Mouse (Mus musculus) embryo, embryonic 11 days (tissue): ENCODE measurements around the gene Rnf167.

ENCODE experiments used
- DNase-seq: peaks from one replicate; pipeline ENCODE4 v3.0.0-alpha.2; 2015

The Rnf167 gene

DNA sequence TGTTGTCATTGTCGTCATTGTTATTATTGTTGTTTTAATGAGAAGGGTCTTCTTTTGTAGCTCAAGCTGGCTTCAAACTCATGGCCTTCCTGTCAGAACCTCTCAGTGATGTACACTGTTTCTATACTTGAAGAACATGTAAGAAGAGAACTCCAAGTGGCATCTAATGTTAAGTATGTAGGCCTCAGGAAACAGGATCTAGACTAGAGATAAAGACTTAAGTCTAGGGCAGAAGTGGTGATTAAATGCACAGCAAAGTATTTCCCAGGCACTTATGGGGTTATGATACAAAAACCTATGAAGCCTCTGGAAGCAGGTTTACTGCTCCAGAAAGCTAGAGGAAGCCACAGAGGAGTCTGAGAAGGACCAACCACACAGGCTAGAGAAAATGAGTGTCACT, 8.7 kb upstream of the Rnf167 start:
- DNase-seq = no peak

DNA sequence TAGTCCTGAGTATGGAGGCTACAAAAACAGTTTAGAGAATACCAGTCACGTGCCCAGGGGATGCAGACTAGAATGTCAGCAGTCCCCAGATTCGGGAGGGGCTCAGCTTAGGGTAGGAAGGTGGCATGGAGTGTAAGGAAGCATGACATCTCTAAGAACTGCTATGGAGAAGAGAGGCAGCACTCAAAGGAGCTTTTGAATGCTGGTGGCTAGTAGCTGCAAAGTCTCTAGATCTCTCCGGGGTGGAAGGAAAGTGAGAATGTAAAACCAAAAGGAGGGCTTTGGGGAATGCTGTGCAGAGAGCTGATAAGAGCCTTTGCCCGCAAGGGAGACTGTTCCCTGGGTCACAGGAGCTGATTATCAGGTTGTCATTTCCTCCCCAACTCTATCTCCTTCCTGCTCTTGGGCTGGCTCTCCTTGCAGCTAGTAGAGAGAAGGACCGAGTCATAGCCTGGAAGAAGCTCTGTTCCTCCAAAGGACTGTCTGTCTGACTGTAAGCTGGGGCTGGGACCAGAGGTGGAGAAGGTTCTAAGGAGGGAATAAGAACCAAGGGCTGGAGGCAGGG, 8.2 kb upstream of the Rnf167 start, which contains the start of gene Gp1ba:
Gene Gp1ba (plus strand): TSS at position 409 of the 565 bp plus-strand sequence.
- no peak for DNase-seq

- no peak for DNase-seq
Observed at GRCm38 (mm10) chr11:70639976-70640375, 7.1 kb upstream of the Rnf167 start.

DNA sequence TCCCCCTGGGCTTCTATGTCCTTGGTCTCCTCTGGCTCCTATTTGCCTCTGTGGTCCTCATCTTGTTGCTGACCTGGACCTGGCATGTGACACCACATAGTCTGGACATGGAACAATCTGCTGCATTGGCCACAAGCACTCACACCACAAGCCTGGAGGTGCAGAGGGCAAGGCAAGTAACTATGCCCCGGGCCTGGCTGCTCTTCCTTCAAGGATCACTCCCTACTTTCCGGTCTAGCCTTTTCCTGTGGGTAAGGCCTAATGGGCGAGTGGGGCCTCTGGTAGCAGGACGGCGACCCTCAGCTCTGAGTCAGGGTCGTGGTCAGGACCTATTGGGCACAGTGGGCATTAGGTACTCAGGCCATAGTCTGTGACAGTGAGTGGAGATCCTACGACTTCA, 5.8 kb upstream of the Rnf167 start:
- no peak for DNase-seq

GRCm38 (mm10) chr11:70643051-70643450, 4.0 kb upstream of the Rnf167 start:
- no peak for DNase-seq

DNA sequence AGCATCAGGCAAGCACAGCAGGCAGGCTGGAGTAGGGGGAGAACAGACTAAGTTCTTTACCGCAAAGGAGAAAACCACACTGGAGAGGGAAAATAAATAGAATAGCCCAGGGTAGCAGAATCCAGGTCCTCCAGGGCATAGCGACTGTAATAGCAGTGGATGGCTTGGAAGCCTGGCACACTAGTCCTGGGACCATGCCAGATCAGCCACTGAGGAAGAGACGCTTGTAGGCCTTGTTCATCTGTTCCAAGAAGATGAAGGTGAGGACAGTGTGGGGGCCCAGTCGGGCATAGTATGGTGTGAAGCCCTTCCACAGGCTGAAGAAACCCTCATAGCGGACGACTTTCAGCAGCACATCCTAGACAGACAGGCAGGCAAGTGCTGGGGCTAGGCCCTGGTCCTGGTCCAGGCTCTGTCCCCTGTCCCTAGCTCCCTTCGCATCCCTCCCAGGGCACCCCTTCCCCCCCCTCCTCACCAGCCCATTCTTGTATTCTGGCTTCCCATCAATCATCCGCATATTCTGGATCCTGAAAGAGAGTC, 2.4 kb upstream of the Rnf167 start:
- DNase-seq = no peak

- no peak for DNase-seq
Observed at GRCm38 (mm10) chr11:70645461-70646258, 1.4 kb upstream of the Rnf167 start.

DNA sequence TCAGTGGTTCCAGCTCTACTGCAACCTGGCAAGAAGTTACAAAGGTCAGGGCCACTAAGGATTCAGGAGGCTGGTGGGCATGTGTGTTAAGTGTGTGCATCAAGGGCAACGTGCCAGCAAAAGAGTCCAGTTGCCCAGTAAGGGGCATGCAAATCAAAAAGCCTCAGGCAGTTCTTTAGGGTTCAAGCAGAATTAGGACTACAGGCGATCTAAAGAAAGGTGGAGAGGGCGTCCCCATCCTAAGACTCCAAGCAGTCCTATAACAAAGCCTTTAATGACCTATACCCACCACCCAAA, 828 bp upstream of the Rnf167 start:
- DNase-seq = no peak

DNA sequence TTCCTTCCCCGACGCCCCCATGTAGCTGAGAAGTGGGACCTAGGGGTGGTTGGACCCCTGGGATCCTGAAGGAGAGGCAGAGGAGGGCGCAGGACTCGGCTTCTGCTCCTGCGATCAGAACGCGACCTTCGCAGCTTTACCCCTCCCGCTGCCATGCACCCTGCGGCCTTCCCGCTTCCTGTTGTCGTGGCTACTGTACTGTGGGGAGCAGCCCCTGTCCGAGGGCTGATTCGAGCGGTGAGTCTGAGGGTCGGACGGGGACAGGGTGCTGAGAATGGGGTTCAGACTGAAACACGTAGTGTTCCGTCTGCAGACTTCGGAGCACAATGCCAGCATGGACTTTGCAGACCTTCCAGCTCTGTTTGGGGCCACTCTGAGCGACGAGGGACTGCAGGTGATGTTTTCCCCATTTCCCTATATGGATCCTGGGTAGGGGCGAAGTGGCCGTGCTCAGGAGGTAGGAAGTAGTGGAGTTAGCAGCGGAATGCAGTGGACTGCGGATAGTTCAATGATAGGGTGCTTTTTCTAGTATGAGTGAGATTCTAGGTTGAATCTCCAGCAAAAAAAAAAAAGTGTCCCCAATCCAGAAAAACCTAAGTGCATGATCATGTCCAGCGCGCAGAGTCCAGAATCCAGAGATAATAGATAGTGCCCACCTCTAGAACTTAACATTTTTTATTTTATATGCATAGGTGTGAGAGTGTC, 833 bp downstream of the Rnf167 start:
- DNase-seq = peak; percentile 25

GRCm38 (mm10) chr11:70648512-70648911, 1.5 kb downstream of the Rnf167 start:
- no peak for DNase-seq

- DNase-seq = no peak
Observed at GRCm38 (mm10) chr11:70649185-70649734, 2.2 kb downstream of the Rnf167 start.

GRCm38 (mm10) chr11:70650322-70651175, 3.5 kb downstream of the Rnf167 start:
- DNase-seq = no peak

- DNase-seq = no peak
Observed at GRCm38 (mm10) chr11:70651391-70651790, 4.4 kb downstream of the Rnf167 start.

DNA sequence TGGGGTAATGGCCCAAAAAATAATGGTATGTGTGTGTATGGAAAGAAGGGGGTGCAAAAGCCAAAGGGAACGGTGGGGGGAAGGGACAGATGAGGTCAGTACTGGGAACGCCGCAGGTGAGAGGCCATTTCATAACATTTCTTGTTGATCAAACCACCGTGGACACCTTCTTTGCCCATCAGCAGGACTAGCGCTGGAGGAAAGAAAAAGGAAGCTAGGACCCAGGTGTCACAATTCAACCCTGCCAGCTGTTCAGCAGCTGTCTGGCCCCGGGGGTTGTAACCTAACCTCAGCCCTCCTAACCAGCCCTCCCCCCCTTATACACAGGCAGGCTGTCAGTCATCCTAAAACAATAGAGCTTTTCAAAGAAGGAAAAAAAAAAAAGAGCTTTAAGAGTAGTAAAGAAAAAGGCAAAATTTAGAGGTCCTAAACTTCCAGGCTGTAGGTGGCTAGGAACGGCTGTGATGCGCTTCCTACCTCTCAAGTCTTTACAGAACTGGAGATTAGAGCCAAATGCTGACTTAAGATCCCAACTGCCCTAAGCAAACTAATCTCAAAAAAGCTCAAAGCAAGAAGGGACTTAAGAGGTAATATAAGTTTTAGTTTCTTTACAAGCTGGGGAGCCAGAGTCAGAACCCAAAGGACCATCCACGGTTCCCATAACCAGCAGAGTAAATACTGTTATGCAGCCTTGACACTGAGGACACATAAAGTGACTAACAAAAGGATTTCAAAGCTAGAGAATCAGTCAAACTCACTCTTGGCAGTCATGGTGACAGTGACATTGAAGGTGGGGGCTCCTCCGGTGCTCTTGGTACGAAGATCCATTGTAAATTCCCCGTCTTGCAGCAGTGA, 5.2 kb downstream of the Rnf167 start:
- peak; percentile 62 for DNase-seq

- no peak for DNase-seq
Observed at GRCm38 (mm10) chr11:70652884-70653344, 5.9 kb downstream of the Rnf167 start.

GRCm38 (mm10) chr11:70653345-70654197, 6.5 kb downstream of the Rnf167 start:
- peak; percentile 85 for DNase-seq

- DNase-seq = peak; percentile 92
Observed at GRCm38 (mm10) chr11:70654198-70654922, 7.3 kb downstream of the Rnf167 start, which contains the start of gene Pfn1. Gene Pfn1 (minus strand): TSS chr11:70654644.

GRCm38 (mm10) chr11:70654923-70655570, 8.0 kb downstream of the Rnf167 start:
- peak; percentile 94 for DNase-seq
